Mouse (Mus musculus): ENCODE measurements at regions not wholly inside any gene's neighbourhood (a gene's known extent, or its start where the extent isn't known, plus 50 kb on each side); places are given as distances from the start of the nearest gene placed in this dataset.

- WGBS = 30% methylated on average over 1 of the region's 1 CpGs
- peak; percentile 44; the same call in 1 of the 2 replicates for TF ChIP-seq CTCF (IDR thresholded peaks at IDR 0.05; ENCODE audit: extremely low read depth, insufficient read length, insufficient replicate concordance, low read depth, low read length)
- no peak for TF ChIP-seq POLR2A (IDR thresholded peaks at IDR 0.05; ENCODE audit: low read depth, low read length)
- no peaks in the 10 kb centered on the region for H3K27me3 ChIP-seq (ENCODE audit: control insufficient read depth, insufficient read depth, low read length)
These were observed 112.5 kb upstream of the Tent5a start for GRCm38 (mm10) chr9:85439664-85440063.

GRCm38 (mm10) chr9:85432220-85432619, 105.1 kb upstream of the Tent5a start:
- 70% methylated on average over 2 of the region's 2 CpGs for WGBS
- Histone ChIP-seq H3K4me3 (ENCODE audit: low read depth, low read length) (no peak overlapping the region), H3K27me3 (ENCODE audit: control insufficient read depth, insufficient read depth, low read length) (no peaks in the 10 kb centered on the region), H3K27ac (ENCODE audit: insufficient read depth, low read depth, low read length) (no peak overlapping the region), H3K36me3 (ENCODE audit: control insufficient read depth, insufficient read depth, low read length) (no peaks in the 10 kb centered on the region), H3K4me1 (ENCODE audit: control insufficient read depth, insufficient read depth, insufficient read length, low read length) (no peaks in the 10 kb centered on the region)
- no peak for TF ChIP-seq CTCF (IDR thresholded peaks at IDR 0.05; ENCODE audit: extremely low read depth, insufficient read length, insufficient replicate concordance, low read depth, low read length)
- no peak for TF ChIP-seq POLR2A (IDR thresholded peaks at IDR 0.05; ENCODE audit: low read depth, low read length)

More at GRCm38 (mm10) chr9:85439664-85440063, 112.5 kb upstream of the Tent5a start:
- no peaks in the 10 kb centered on the region for H3K36me3 ChIP-seq (ENCODE audit: control insufficient read depth, insufficient read depth, low read length)
- H3K4me1 ChIP-seq (ENCODE audit: control insufficient read depth, insufficient read depth, insufficient read length, low read length) = no peaks in the 10 kb centered on the region; the same call in 1 of the 2 replicates
- H3K4me3 ChIP-seq (ENCODE audit: low read depth, low read length) = no peak overlapping the region
- H3K27ac ChIP-seq (ENCODE audit: insufficient read depth, low read depth, low read length) = no peak overlapping the region

GRCm38 (mm10) chr9:85426809-85427208, 99.7 kb upstream of the Tent5a start:
- no peak overlapping the region for H3K27ac ChIP-seq (ENCODE audit: insufficient read depth, low read depth, low read length)
- H3K4me3 ChIP-seq (ENCODE audit: low read depth, low read length) = no peak overlapping the region
- H3K27me3 ChIP-seq (ENCODE audit: control insufficient read depth, insufficient read depth, low read length) = no peaks in the 10 kb centered on the region
- 0 out of 2 replicates have a peak, but pooled peaks cover 2% of the 10 kb centered on the region for H3K4me1 ChIP-seq (ENCODE audit: control insufficient read depth, insufficient read depth, insufficient read length, low read length)
- 45% methylated on average over 4 of the region's 4 CpGs for WGBS
- H3K36me3 ChIP-seq (ENCODE audit: control insufficient read depth, insufficient read depth, low read length) = no peaks in the 10 kb centered on the region
- TF ChIP-seq POLR2A (IDR thresholded peaks at IDR 0.05; ENCODE audit: low read depth, low read length) (no peak), CTCF (IDR thresholded peaks at IDR 0.05; ENCODE audit: extremely low read depth, insufficient read length, insufficient replicate concordance, low read depth, low read length) (no peak)

- Histone ChIP-seq H3K4me1 (ENCODE audit: control insufficient read depth, insufficient read depth, insufficient read length, low read length) (0 out of 2 replicates have a peak, but pooled peaks cover 2% of the 10 kb centered on the region), H3K36me3 (ENCODE audit: control insufficient read depth, insufficient read depth, low read length) (no peaks in the 10 kb centered on the region), H3K4me3 (ENCODE audit: low read depth, low read length) (no peak overlapping the region), H3K27ac (ENCODE audit: insufficient read depth, low read depth, low read length) (no peak overlapping the region), H3K27me3 (ENCODE audit: control insufficient read depth, insufficient read depth, low read length) (no peaks in the 10 kb centered on the region)
- TF ChIP-seq CTCF (IDR thresholded peaks at IDR 0.05; ENCODE audit: extremely low read depth, insufficient read length, insufficient replicate concordance, low read depth, low read length) (no peak), POLR2A (IDR thresholded peaks at IDR 0.05; ENCODE audit: low read depth, low read length) (no peak)
- WGBS = 86% methylated on average over 2 of the region's 2 CpGs
These were observed 96.8 kb upstream of the Tent5a start for GRCm38 (mm10) chr9:85423908-85424307.

- Histone ChIP-seq H3K27me3 (ENCODE audit: control insufficient read depth, insufficient read depth, low read length) (no peaks in the 10 kb centered on the region), H3K4me1 (ENCODE audit: control insufficient read depth, insufficient read depth, insufficient read length, low read length) (peaks cover 9% of the 10 kb centered on the region; the same call in 1 of the 2 replicates), H3K27ac (ENCODE audit: insufficient read depth, low read depth, low read length) (no peak overlapping the region), H3K4me3 (ENCODE audit: low read depth, low read length) (no peak overlapping the region), H3K36me3 (ENCODE audit: control insufficient read depth, insufficient read depth, low read length) (no peaks in the 10 kb centered on the region)
- WGBS = 77% methylated on average over 1 of the region's 1 CpGs
- no peak for TF ChIP-seq POLR2A (IDR thresholded peaks at IDR 0.05; ENCODE audit: low read depth, low read length)
- no peak for TF ChIP-seq CTCF (IDR thresholded peaks at IDR 0.05; ENCODE audit: extremely low read depth, insufficient read length, insufficient replicate concordance, low read depth, low read length)
These were observed 87.2 kb upstream of the Tent5a start for GRCm38 (mm10) chr9:85414391-85414790.

- H3K27me3 ChIP-seq (ENCODE audit: control insufficient read depth, insufficient read depth, low read length) = no peaks in the 10 kb centered on the region
- no peak overlapping the region for H3K4me3 ChIP-seq (ENCODE audit: low read depth, low read length)
- no peak for TF ChIP-seq POLR2A (IDR thresholded peaks at IDR 0.05; ENCODE audit: low read depth, low read length)
- no peak overlapping the region for H3K27ac ChIP-seq (ENCODE audit: insufficient read depth, low read depth, low read length)
- H3K4me1 ChIP-seq (ENCODE audit: control insufficient read depth, insufficient read depth, insufficient read length, low read length) = peaks cover 9% of the 10 kb centered on the region; the same call in 1 of the 2 replicates
- 4% methylated on average over 1 of the region's 1 CpGs for WGBS
- no peaks in the 10 kb centered on the region for H3K36me3 ChIP-seq (ENCODE audit: control insufficient read depth, insufficient read depth, low read length)
These were observed 86.7 kb upstream of the Tent5a start for GRCm38 (mm10) chr9:85413813-85414212.

GRCm38 (mm10) chr9:85410643-85411296, 83.6 kb upstream of the Tent5a start:
- no peaks in the 10 kb centered on the region for H3K36me3 ChIP-seq (ENCODE audit: control insufficient read depth, insufficient read depth, low read length)
- peaks cover 17% of the 10 kb centered on the region for H3K4me1 ChIP-seq (ENCODE audit: control insufficient read depth, insufficient read depth, insufficient read length, low read length)
- H3K27me3 ChIP-seq (ENCODE audit: control insufficient read depth, insufficient read depth, low read length) = no peaks in the 10 kb centered on the region
- H3K4me3 ChIP-seq (ENCODE audit: low read depth, low read length) = 0 out of 2 replicates have a peak overlapping the region, but pooled peaks have one; percentile 4
- peak overlapping the region; percentile 91 for H3K27ac ChIP-seq (ENCODE audit: insufficient read depth, low read depth, low read length)
- WGBS = 9% methylated on average over 11 of the region's 11 CpGs
- TF ChIP-seq CTCF (IDR thresholded peaks at IDR 0.05; ENCODE audit: extremely low read depth, insufficient read length, insufficient replicate concordance, low read depth, low read length) (no peak), POLR2A (IDR thresholded peaks at IDR 0.05; ENCODE audit: low read depth, low read length) (no peak)
